Mouse (Mus musculus) monocyte, adult 5-6 weeks (primary cell): ENCODE measurements around the gene Hpcal1. TPM values are rescaled to one million over a fixed set of nuclear protein-coding genes. Genes with fewer than 3 reads are reported as not detected.

Experiments used
- total RNA-seq: library from RNA; stranded (forward); fragments of 200-1000, 200-491, 200-594 nt; gene quantifications from 3 replicates; pipeline ENCODE4 v1.2.3, GENCODE M21; 2017

The Hpcal1 gene
- total RNA-seq, 1 experiment from 2014 or later: 30.2 TPM

Other genes starting within 250 kb of the Hpcal1 start
- gene Odc1, start 146.1 kb upstream of the Hpcal1 start, total RNA-seq: 140 to 224 TPM (median 146 TPM) in 3 replicates